Mouse (Mus musculus): ENCODE data around the gene Btbd17.

The Btbd17 gene

DNA sequence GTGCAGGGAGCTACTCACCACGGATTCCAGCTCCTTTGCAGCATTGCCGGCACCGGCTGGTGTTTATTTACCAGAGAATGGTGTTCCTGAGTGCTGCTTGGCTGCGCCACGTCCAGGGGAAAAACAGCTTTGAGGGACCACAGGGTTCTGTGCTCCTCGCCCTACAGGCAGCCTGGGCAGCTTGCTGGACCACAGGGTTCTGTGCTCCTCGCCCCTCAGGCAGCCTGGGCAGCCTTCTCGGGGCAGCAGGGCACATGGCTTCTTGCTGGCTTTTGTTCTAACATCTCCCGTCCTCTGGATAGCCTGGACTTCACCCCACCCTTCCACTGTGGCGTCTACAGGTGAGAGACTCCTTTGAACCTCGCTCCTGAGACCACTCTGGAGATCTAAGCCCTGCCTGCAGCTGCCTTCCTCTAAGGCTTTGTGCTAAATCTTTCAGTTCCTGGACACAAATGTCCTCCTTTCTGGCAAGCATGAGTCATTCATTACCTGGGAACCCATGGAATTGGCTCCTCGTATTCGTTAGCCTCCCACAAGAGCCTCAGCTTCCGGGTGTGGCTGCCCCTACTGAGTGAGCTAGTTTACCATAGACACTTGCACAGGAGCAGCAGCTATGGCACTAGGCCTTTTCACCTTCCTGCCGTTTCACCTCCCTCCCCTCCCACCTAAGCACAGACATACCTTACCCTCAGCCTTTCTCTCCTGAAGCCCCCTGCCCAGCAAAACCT lies 7.0 kb upstream of the Btbd17 start:
- no peak for DNase-seq (ENCODE audit: low spot score)

DNA sequence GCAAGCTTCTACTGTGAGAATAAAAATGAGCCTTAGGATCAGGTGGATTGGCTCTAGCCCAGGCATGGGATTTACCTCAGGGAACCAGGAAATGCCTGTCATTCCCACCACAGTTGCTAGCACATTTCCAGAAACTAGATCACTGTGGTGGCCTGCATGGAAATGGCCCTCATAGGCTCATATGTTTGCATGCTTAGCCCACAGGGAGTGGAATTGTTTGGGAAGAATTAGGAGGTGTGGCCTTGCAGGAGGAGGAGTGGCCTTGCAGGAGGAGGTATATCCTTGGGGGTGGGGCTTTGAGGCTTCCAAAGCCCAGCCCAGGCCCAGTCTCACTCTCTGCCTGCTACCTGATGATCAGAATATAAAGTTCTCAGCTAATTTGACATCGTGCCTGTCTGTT lies 6.2 kb upstream of the Btbd17 start:
- DNase-seq (ENCODE audit: low spot score): no peak

DNA sequence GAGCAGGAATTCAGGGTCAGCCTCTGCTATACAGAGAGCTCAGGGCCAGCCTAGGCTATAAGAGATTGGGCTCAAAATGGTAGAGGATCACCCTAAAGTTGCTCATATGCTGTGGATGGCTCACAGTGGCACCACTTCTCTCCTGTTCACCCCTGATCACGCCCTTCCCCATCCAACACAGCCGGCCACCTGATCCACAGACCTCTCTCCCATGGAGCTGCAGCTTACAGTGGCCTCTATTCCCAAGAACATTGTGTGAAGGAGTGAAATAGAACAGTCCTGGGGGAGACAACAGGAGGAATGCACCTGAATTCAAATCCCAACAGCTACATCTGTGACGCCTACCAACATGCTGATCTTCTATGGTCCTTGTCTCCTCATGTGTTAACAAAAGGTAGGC lies 2.9 kb upstream of the Btbd17 start, which contains the start of gene Gpr142:
Gene Gpr142, plus strand, starts transcription at position 301 of the 400 bp plus-strand sequence.
- no peak for DNase-seq (ENCODE audit: low spot score)

DNA sequence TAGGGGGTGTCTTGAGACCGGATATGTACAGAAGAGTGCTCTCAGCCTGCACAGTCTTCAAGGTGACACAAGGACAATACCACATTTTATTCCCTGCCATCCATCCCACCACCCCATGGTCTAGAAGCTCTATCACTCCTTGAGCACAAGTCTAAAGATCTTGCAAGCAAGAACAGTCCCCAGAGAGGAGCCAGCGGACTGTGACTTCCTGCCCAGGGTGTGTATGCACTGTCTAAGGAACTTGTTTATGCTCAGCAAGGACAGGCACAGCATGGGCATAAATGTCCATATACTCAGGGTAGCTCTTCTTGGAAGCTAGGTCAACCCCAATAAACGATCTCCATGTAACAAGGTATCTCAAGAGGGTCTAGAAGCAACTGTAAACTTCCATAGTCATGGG lies 2.2 kb upstream of the Btbd17 start:
- DNase-seq (ENCODE audit: low spot score): no peak

DNA sequence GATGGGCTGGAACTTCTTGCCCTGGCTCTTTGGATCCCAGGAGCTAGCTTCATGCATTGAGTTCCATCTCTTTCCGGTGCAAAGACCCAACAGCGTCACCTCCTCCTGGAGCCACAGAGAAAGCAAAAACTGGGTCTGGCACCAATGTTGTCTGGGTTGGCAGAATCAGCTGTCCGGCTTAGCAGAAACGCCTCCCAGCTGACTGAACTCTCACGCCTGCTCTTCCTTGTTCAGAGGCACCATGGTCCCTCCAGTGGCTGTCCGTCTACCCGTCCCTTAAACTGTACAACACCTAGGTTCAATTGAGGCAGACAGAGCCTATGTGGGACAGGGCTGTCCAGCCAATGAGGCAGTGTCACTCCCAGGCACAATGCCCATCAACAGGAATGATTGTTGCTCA lies 1.4 kb upstream of the Btbd17 start:
- no peak for DNase-seq (ENCODE audit: low spot score)

DNA sequence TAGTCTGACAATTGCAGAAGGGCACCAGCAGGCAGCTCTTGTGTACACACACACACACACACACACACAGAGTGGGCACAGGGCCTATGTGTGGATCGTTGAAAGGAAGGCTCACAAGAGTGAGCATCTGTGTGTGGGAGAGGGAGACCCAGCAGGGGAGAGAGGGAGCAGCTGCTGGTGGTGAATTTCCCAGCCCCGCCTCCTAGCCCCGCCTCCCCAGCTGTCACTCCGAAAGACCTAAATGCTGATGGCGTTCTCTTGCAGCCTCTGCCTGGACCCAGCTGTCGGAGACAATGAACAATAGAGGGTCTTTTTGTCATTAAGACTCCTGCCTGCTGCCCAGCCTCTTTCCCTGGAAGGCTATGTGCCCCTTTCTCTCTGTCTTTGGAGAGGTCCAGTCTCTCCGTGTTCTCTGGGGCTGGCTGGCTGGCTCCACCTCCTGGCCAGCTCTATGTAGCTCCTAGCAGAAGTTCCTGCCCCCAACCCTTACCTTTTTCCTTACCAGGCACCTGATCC lies 456 bp downstream of the Btbd17 start:
- DNase-seq (ENCODE audit: low spot score): peak; percentile 50

DNA sequence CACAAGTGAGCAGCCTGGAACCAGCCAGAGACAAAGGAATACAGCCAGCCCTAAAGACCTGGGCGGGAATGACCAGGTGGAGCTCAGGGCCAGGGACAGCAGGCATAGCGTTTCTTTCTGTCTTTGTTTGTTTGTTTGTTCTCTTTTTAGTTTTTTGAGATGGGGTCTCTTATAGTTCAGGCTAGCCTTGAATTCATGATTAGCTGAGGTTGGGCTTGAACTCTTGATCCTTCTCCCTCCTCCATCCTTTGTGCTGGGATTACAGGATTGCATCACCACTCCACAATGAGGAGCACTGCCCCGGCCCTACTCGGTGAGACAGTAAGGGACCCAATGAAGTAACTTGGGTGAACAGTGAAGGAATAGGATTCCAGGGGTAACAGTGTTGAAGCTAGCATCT lies 1.1 kb downstream of the Btbd17 start:
- DNase-seq (ENCODE audit: low spot score): no peak

DNA sequence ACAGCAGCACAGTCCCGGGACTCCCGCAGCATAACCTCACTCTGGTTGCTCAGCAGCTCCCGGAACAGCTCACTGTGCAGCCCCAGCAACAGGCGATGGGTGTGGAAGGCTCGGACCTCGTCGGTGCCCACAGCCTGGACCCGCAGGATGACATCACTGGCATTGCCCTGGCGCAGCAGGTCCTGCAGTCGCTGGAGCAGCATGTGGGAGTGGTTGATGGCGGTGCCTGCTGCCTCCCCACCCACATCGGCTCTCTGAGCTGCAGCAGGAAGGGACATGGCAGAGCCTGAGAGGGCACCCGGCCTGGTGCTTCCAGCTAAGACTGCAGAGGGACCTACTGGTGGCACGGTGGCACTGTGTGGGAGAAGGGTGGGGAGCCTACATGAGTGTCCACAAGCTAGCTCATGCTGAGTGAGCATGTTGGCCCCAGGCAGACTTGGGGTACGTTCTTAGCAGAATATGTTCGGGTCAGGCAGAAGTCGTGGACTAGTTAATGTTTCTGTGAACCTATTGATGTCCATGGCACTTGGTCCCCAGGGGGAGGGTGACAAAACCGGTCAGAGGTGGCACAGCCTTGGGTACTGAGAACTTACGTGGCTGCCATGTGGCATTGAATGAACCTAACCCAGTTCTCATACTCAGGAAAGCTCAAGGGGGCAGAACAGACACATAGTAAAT lies 1.7 kb downstream of the Btbd17 start:
- DNase-seq (ENCODE audit: low spot score): no peak

DNA sequence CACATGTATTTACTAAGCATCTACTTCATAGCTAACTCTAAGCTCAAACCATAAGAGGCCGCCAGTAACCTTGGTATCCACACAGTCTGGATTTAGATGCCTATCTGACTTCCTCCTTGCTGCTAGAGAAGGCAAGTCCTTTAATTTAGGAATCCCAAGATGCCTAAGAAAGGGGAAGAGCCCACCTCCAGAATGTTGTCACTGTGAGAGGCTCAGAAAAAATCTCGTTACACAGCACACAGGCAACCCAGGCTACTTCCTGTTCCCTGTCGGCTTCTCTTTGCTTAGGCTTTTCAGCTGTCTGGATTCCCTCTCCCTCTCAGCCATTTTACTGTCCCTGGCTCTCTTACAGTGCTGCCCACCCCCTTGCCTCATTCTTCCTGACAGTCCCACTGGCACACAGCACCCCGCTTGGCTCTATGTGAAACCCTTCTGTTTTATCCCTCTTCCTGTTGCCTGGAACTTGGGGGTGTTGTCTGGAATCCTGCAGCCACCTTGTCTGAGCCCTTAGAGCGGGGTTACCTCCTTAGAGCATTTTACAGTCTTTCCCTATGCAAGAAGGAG lies 2.7 kb downstream of the Btbd17 start:
- DNase-seq (ENCODE audit: low spot score): no peak

DNA sequence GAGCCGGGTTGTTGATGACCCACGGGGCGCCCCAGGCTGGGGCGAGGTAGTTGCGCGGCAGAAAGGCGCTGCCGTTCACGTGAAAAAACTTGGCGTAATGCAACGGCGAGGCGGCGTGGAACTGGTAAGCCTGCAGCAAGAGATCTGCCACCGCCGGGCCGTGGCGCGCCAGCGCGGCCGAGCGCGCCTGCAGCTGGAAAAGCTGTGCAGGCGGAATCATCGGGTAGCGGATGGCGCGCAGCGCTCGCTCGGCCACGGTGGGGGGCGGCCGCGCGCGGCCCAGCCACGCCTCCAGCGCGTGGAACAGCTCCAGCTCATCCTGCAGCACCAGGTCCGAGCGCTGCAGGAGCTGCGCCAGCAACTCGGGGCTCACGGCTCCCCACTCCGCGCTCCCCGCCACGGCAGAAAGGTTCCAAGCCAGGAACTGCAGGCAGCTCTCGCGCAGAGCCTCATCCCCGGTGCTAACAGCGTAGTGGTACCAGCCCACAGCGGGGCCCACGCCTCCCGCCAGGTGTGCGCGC lies 3.8 kb downstream of the Btbd17 start:
- DNase-seq (ENCODE audit: low spot score): no peak

DNA sequence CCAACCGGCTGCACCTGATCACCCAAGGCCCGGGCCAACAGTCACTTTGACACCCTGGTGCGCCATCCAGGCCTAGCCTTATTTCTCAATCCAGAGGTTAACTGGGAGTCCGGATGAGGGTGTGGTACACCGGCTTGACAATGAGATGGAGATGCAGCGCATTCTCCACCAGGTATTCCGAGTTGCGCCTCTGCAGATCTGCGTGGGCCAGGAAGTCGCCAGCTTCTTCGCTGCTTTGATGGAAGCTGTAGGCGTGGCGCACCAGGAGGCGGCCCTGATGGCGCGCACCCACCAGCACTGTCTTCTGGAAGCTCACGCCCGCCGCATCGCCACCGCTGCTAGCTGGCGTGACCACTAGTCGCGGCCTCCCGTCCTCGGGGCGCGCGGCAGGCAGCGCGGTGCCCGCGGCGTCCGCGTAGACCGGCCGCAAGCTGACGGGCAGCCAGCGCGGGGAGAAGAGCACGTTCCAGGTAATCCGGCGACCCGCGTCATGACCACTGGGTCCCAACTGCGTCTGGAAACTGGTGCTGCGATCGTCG lies 4.3 kb downstream of the Btbd17 start:
- no peak for DNase-seq (ENCODE audit: low spot score)

DNA sequence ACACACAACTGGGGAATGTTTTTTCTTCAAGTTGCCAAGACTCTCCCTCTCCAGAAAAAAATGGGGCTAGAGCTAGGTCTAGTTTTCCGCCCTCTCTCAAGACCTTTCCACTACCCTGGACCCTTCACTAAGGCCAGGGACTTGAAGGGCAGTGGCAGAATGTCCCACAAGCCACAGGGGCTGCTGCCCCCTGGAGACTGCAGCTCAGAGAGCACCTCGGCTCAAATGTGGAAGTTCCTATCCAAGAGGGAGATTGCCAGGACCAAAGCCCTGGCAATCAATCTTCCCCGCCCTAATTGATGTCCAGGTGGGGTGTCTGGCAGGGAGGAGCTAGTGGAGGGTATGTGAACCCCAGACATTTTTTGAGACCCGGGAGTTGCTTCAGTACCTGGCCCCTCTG lies 4.9 kb downstream of the Btbd17 start:
- no peak for DNase-seq (ENCODE audit: low spot score)

DNA sequence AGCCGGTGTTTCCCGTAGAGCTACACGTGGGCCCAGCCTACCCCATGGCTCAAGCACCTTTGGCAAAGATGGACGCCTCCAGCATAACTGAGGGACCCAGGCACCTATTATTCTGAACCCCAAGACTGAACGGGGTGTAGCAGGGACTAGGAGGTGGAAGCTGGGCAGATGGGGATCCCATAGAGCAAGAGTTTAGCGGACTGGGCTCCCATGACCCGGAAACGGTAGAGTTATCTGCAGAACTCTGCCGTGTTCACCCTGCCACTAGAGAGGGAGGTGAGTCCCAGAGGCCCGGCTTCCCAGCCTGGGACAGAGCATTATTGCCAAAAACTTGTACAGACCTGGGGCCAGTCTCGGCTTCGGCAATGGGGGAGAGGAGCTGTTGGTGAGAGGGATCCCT lies 5.6 kb downstream of the Btbd17 start:
- no peak for DNase-seq (ENCODE audit: low spot score)

DNA sequence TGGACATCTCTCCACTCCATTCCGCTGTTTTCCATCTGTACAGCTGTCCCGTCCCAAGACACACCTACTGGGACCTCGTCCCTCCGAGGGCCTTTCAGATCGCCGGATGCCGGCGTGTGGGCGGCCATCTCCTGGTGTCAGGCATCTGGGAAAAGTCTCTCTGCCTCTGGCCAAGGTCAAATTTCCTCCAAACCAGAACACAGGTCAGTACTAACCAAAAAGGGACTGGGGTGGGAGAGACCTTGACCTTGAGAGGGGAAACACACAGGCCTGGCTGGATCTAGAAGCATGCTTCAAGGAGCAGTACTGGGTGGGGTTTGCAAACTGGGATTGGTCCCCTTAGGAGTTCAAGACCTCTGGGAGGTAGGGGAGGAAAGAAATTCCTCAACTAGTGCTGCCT lies 6.0 kb downstream of the Btbd17 start:
- DNase-seq (ENCODE audit: low spot score): no peak

DNA sequence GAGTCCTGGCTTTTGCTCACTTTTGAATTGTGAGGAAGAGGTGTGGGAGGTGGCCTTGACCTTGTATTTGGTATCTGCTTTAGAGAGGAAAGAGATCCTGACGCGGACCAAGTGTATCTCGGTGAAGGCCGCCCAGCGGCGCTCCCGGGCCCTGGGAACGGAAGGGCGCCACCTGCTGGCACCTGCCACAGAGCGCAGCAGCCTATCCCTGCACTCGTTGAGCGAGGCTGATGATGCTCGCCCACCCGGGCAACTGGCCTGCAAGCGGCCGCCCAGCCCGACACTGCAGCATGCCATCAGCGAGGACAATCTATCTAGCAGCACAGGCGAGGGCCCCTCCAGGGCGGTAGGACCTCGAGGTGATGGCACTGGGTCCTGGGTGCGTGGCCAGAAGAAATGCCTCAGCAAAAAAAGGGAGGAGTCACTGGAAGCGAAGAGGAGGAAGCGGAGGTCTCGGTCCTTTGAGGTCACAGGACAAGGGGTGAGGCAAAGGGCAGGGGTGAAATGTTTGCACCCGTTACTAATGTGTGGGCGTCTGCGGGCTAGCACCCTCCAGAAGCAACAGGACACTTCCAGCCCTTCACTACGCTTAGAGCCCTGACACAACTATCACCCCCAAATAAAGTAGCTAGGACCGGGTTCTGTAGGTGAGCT lies 6.6 kb downstream of the Btbd17 start:
- peak; percentile 83 for DNase-seq (ENCODE audit: low spot score)

DNA sequence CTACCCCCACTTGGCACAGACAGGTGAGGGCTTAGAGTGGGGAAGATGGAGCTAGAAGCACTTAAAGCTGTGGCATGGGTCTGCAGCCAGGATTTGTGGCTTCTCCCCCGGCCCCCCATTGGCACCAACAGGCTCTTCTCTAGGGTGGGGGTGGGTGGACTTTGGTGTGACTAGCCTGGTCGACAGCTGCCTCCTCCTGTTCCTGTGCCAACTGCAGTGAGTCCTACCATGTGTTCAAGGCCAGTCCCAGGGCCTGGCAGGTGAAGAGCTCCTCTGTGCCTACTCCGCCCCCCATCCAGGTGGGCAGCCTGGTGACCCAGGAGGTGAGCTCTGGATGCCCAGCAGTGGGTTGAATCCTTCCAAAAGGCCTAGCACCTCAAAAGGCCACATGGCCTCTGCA lies 8.1 kb downstream of the Btbd17 start:
- no peak for DNase-seq (ENCODE audit: low spot score)

DNA sequence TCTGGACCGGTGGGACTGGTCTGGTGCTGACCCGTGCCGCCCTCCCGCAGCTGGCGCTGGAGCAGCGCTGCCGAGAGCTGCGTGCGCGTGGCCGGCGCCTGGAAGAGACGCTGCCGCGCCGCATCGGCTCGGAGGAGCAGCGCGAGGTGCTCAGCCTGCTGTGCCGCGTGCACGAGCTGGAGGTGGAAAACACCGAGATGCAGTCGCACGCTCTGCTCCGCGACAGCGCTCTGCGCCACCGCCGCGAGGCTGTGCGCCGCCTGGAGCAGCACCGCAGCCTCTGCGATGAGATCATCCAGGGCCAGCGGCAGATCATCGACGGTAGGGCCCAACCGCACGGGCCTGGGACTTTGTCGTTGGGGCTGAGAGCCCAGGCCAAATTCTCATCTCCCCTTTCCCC lies 9.4 kb downstream of the Btbd17 start:
- DNase-seq (ENCODE audit: low spot score): no peak

DNA sequence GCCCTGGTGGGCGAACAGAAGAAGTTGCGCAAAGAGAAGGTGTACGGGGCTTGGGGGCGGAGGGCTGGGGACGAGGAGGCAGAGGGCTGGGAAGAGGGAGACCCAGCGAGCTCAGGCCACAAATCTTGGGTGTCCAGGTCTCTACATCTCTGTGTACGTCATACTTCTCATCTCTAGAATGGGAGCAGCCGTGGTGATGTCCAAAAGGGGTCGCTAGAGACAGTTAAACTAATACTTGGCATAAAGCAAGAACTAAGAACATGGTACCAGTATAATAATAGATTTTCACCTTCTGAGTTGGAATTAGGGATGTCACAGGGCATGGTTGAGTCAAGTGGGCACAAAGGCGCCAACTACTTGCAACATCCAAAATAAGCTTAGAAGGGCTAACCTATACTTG lies 9.9 kb downstream of the Btbd17 start:
- no peak for DNase-seq (ENCODE audit: low spot score)

DNA sequence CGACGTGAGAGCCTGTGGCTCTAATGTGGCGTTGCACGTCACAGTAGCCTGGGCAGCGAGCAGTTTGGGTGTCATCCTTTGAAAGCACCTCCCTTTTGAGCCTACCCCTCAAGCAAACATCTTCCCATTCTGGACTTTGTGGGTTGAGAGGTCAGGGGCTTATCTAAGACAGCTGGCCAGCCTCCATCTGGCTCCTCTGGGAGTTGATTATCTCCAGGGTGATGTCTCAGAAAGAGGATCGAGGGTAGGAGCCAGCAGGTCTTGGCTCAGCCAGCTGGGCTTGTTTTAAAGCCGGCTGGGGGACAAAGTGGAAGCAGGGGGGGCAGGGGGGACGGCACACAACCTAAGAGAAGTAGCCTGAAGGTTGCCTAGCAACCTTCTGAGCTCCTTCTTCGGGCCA lies 15.7 kb downstream of the Btbd17 start:
- peak; percentile 62 for DNase-seq (ENCODE audit: low spot score)

DNA sequence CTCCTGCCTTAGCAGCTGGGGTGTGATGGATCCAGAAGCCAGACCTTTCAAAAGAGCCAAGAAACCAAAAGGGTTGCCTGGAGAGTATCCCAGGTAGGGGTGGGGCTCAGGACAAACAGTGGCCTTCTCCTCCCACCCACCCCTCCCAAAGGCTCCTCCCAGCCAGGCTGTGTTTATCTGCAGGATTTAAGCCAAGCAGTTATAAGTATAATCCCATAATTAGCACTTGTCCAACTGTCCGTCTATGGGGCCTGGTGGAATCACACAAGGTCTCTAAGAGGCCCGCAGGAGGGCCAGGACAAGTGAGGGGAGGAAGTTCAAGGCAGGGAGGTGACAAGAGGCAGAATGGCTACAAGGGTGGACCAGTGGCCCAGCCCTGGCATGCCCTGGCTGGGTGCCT lies 23.8 kb downstream of the Btbd17 start:
- DNase-seq (ENCODE audit: low spot score): no peak

DNA sequence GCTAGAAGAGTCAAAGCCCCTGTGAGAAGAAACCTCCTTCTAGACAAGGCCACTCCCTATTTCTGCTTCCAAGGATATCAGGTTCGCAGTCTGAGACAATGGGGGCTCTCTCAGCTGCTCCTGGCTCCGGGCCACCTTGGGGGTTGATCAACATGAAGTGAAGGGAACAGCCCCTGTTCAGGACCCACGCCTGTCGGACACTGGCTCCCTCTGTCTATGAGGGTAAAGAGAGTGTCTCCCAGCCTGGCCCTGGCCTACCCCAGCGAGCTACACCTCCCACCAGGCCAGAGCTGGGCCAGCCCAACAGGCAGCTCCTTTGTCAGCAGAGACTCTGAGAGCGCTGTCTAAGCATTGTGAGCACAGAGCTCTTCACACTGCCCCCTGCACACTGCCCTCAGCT lies 25.8 kb downstream of the Btbd17 start:
- no peak for DNase-seq (ENCODE audit: low spot score)

Data from ovary, postnatal 36 days (tissue).